Mouse (Mus musculus) cerebellum, adult 2 months (tissue): ENCODE measurements around the gene Fgfr2.

Experiments
- CTCF ChIP-seq: fragments of 200-500 bp; IDR thresholded peaks from 2 replicates; pipeline ENCODE4 v1.5.1; 2011; ENCODE audit warnings: low read depth, mild to moderate bottlenecking, control low read depth, low read length, moderate library complexity, borderline replicate concordance; ENCODE audit not compliant: insufficient read depth
- POLR2A ChIP-seq: fragments of 200-500 bp; IDR thresholded peaks from 2 replicates; pipeline ENCODE4 v1.6.1; 2011; ENCODE audit warnings: low read length, control low read depth, borderline replicate concordance; ENCODE audit not compliant: insufficient read depth

GRCm38 (mm10) chr7:130949331-130949751, 2173.8 kb downstream of the Fgfr2 start:
- TF ChIP-seq CTCF: no peak
- TF ChIP-seq POLR2A: no peak
